Mouse (Mus musculus) G1E (cell line): ENCODE measurements around the gene 4930558K02Rik.

Experiments
- CTCF ChIP-seq: IDR thresholded peaks from 2 replicates; pipeline ENCODE4 v1.5.1; 2012; ENCODE audit warnings: low read depth, low read length, inconsistent platforms, mixed read lengths
- TAL1 ChIP-seq: conservative IDR thresholded peaks from 2 replicates; pipeline ENCODE4 v1.6.1; 2012; ENCODE audit warnings: low read depth, low read length, inconsistent platforms, mixed read lengths

- TF ChIP-seq TAL1 (no peak), CTCF (no peak)
Observed at GRCm38 (mm10) chr1:162009086-162009485, 29.6 kb upstream of the 4930558K02Rik start.
